ENCODE assay signal across 8 mouse cellular contexts in the genomic region with DNA sequence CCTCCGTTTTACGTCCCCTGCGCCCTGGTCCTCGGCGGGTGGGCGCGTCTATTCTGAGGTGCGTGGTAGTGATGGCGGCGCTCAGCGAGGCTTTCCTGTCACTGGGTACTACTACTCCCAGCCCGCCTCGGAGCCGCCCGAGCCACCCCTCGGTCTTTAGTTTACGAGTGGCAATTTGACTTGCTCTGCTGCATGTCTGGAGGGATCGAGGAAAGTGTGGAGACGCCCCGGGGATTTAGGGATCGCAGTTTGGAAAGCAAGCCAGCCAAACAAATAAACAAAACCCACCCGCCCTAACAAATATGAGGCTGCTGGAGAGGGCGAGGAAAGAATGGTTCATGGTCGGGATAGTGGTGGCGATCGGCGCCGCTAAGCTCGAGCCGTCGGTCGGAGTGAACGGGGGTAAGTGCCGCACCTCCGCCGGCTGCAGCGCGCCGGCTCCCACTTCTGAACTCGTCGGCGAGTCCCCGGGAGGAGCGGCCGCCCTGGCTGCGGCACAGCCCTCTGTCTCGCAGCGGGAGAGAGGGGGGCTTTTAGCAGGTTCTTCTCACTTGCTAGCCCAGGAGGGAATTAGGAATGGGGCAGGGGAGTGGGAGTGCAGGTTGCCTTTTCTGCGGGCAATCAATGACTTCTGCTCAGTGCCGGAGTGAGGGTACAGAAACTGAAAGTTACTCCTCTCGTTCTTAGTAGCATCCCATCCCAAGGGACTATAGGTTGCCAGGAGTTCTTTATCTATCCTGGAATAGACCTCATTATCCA. TPM values are rescaled to one million over a fixed set of nuclear protein-coding genes. Genes with fewer than 3 reads are reported as not detected.
DNase-seq lines count a peak whose midpoint lies in the region; ATAC-seq and TF ChIP-seq lines count a peak whose summit lies in the region.

TSS of gene Slc10a7 (plus strand) at position 74 of the 759 bp plus-strand sequence.

- no peak for TF ChIP-seq CTCF in Patski (IDR thresholded peaks at IDR 0.05)

- H3K4me1 ChIP-seq in hindbrain, embryonic 13.5 days (replicated peaks), result peaks cover 21% of the 10 kb centered on the region

- in situ Hi-C loops in Patski (cut with MboI; ENCODE audit: low pct_unique_long_range_greater_than_20kb), result no loop called here

- peak within 1 kb of the TSS; percentile 79 for H3K4me2 ChIP-seq in hindbrain, embryonic 13.5 days

- no peaks in the 10 kb centered on the region for H3K27me3 ChIP-seq in Patski
- H3K27me3 ChIP-seq in hindbrain, embryonic 13.5 days, result no peaks in the 10 kb centered on the region

- peak within 1 kb of the TSS; percentile 97 for H3K9ac ChIP-seq in hindbrain, embryonic 13.5 days

- WGBS in hindbrain, embryonic 13.5 days, result under 1% methylated on average over 51 of the region's 51 CpGs

- peaks cover 10% of the 10 kb centered on the region for H3K36me3 ChIP-seq in hindbrain, embryonic 13.5 days

- DNase-seq in Patski (ENCODE audit: low read depth, low spot score), result no peak
- peak; percentile 92 for DNase-seq in cerebellum, postnatal 14 days
- DNase-seq in frontal cortex, postnatal 14 days (ENCODE audit: low spot score in 2 of 2), result peak; percentile 85 to 87
- DNase-seq in layer of hippocampus, postnatal 36 days, result peak; percentile 88 to 89
- peak; percentile 89 for DNase-seq in lung, postnatal 36 days
- peak; percentile 88 for DNase-seq in retina, embryonic 14.5 days (ENCODE audit: low spot score)
- DNase-seq in thymus, postnatal 36 days, result peak; percentile 84 to 86

- H3K27ac ChIP-seq in hindbrain, embryonic 13.5 days, result peak within 1 kb of the TSS; percentile 99

- peak; percentile 95 for ATAC-seq in Patski
- peak; percentile 96 for ATAC-seq in hindbrain, embryonic 13.5 days (ENCODE audit: low FRiP score)

- H3K9me3 ChIP-seq in hindbrain, embryonic 13.5 days, result no peaks in the 10 kb centered on the region

- POLR2A ChIA-PET in Patski (lab: Charles Lee), result interaction anchor here (0.6 to 1.0 kb wide), 2 partner anchors 64 to 879 kb away, joined by 3 read pairs; no protein-coding TSS in a partner anchor

- CTCF ChIA-PET in Patski (lab: Charles Lee), result no interaction called here

- H3K4me3 ChIP-seq in hindbrain, embryonic 13.5 days, result peak within 1 kb of the TSS; percentile 94

RNA-seq across cellular contexts. Expression of gene Slc10a7, which starts in this region (rescaled TPM):
- 14.2 TPM for polyA plus RNA-seq in Patski (2021)
- 10.6 and 10.7 TPM in 2 replicates for polyA plus RNA-seq in hindbrain, embryonic 13.5 days (2015; fragmentation: Nextera tagmentation; extraction: Ambion mirVana)
- total RNA-seq in layer of hippocampus, postnatal 36 days (2021), result 1 to 10 TPM; 7.0 to 9.1 TPM
